Mouse (Mus musculus) cerebellum, postnatal 4 days (tissue): ENCODE data around the gene Atp11a.
A peak's percentile ranks its signal among the peaks of the same experiment; 100 is the strongest.

Experiments used
- DNase-seq, 2 experiments: peaks; one replicate each; pipeline ENCODE4 v3.0.0; 2022; ENCODE audit warnings: low spot score in 2 of 2, mixed read lengths in 1 of 2

Gene Atp11a

GRCm38 (mm10) chr8:12756391-12757157 lies at the start of gene Atp11a:
Gene Atp11a (plus strand): TSS chr8:12757014.
- DNase-seq, result peak in 1 of 2 experiments; percentile 59

DNA sequence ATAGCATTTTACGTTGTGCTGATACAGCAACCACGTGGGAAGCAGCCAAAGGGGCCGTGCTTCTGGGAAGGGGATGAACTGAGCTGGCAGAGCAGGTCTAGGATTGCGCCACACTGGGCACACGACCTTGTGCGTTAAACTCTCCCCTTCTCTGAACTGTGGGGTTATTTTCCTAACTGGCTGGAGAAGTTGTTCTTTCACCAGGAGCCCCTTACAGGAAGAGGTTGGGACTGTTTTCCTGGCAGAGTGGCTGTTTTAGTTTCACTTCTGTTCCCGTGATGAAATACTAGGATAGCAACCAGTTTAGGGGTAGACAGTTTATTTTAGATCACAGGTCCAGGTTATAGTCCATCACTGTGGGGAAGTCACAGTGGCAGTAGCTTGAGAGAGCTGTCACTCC lies 45.2 kb upstream of the Atp11a start:
- DNase-seq, result no peak

DNA sequence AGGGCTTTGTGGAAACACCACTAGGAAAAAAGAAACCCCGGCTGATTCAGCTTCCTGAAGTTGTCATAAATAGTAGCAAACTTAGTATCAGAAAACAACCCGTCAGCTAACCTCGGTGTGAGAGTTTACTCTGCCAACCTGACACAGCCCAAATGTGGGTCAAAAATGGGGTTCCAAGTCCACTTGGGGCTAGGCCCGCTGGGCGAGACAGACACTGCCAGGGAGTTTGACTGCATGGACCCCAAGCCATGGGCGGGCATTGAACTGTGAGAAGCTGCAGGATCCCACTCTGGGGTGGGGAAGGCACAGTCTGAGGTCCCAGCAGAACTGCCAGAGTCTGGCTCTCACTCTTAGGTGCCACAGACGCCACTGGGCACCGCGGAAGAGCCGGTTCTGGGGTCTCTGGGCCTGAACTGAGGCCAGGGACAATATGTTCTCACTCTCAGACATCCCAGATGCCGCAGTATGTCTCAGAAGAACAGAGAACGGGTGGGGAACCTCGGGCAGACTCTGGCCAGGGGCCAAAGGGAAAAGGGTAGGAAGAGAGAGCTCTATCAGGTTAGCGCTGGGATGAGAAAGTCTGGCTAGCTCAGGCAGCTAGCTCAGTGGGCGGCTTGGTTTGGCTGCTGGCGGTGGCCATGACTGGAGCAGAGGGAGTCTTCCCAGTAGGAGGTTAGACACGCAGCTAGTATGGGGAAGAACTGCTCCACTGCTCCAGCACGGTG lies 40.8 kb upstream of the Atp11a start:
- DNase-seq, result no peak

GRCm38 (mm10) chr8:12719091-12719490 lies 37.7 kb upstream of the Atp11a start:
- no peak for DNase-seq

DNA sequence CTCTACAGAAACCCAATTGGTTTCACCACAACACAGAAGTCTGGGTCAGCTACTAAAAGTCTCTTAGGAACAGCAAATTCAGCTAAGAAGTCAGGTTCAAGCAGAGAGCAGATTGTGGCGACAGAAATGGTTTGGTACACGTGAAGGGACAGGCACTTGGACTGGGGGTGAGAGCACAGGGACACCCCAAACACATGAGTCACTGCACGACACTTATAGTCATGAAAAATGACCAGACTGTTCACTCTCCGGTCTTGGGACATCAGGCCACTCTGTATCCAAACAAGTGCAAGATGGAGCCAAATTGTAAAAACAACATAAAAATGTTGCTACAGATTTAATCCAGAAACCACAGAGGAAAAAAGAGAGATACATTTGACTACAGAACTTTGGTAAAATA lies 28.2 kb upstream of the Atp11a start:
- no peak for DNase-seq

DNA sequence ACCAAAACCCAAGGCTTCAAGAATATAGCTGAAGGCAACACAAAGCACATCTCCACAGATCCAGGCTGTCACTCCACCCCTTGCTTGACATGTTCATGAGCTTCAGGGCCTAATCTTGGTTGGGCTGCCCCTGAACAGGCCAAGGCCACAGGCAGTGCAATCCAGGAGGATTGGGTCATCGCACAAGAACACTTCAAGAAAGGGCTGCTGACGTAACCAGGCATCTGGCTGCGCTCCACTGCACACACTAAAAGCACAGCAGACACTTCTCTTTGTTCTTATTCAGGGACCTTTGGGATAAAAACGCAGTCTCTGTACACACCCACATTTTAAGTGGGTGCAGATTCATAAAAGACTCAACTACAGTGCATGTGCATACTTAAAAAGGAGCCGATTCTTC lies 26.0 kb upstream of the Atp11a start:
- no peak for DNase-seq

GRCm38 (mm10) chr8:12732431-12732830 lies 24.4 kb upstream of the Atp11a start:
- no peak for DNase-seq

DNA sequence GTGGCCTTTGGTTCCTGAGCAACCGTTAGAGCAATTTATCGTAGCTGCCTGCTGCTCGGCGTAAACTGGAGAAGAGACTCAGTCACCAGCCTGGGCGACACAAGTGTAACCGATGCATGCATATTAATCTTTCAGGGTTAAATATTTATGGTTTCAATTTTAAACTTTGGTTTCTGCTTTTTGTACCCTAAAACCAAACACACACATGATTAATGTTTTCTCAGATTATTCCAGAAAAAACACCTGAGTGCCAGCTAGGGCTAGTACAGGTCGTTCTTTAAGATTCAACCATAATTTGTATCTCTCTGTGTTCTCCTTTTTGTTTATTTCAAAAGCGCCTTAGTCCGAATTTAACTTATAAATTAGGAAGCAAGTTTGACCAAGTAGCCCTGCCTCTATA lies 17.7 kb upstream of the Atp11a start:
- no peak for DNase-seq

GRCm38 (mm10) chr8:12743390-12743789 lies 13.4 kb upstream of the Atp11a start:
- no peak for DNase-seq

DNA sequence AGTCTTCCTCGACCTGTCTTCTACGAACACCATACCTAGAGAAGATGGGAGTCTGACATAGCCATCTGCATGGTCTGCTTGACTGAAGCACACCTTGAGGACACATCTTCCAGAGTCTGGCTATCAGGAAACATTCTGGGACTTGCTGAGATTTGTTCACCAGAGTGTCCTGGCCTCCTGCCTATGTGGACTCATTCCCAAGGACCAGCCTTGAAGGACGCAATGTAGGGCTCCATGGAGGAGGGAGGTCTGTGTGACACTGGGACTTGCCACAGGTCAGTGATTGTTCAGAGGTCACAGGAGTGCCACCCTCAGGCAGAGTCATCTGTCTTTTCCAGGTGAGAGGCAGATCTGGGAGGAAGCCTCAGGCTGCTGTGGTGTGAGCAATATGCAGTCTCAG lies 8.6 kb upstream of the Atp11a start:
- no peak for DNase-seq

DNA sequence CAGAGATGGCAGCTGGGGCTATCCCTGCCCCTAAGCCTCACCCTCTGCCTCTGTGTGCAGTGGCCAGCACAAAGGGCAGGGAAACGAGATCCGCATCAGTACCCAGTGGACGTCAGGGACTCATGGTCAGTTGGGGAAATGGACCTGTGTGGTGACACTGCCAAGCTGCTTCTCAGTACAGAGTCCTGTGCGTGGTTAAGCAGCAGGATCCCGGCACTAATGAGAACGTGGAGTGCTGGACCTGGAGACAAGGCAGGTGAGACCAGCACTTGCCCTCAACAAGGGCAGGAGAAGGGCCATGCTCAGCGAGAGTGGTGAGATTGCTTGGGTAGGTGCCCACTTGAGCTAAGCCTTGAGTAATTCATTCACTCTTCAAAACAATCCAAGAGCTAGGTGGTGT lies 7.7 kb upstream of the Atp11a start:
- no peak for DNase-seq

GRCm38 (mm10) chr8:12753054-12753453 lies 3.8 kb upstream of the Atp11a start:
- DNase-seq, result no peak

- DNase-seq, result no peak
Measured at GRCm38 (mm10) chr8:12754115-12754514, 2.7 kb upstream of the Atp11a start.

GRCm38 (mm10) chr8:12755312-12755711 lies 1.5 kb upstream of the Atp11a start:
- no peak for DNase-seq

- no peak for DNase-seq
Measured at GRCm38 (mm10) chr8:12755826-12756225, 988 bp upstream of the Atp11a start.

- DNase-seq, result peak in 1 of 2 experiments; percentile 22
Measured at GRCm38 (mm10) chr8:12757231-12757940, 572 bp downstream of the Atp11a start.

- no peak for DNase-seq
Measured at GRCm38 (mm10) chr8:12759963-12760362, 3.1 kb downstream of the Atp11a start.

DNA sequence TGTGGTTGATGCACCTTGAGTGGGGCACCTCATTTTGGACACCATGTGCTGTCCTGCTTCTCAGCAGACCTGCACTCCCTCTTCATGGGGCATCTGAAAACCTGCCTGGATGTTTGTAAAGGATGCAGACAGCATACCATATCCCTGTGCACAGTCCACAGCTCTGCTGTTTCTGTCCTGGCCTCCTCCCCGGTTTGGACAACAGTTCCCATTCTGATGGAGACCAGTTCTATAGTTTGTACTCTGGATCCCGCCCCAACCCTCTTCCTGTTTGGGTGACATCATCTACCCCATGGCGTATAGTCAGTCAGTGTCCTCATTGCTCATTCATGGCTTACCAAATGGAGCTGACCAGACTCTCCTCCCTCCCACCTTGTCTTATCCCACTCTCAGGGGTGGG lies 5.1 kb downstream of the Atp11a start:
- DNase-seq, result no peak

DNA sequence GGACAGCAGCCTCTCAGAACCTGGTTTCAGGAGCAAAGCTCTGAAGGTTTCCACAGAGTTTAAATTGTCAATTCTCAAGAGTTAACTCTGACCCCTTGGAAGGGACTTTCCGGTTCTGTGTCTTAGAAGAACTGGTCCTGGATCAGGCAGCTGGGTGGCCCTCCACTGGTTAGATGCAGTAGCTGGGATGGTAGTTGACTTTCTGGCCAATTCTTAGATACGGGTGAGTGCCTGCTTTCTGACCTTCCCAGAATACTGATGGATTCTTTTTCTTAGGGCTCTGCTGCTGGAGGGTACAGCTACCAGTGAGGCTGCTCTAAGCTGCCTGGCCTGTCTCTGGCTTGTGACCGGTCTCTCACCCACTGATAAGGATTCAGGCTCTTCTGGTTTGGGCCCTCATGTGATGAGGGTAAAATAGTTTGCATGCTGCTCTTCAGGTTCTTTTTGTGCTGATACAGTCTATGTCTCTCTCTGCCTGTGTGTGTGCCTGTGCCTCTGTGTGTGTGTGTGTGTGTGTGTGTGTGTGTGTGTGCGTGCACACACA lies 6.8 kb downstream of the Atp11a start:
- DNase-seq, result no peak

- DNase-seq, result no peak
Measured at GRCm38 (mm10) chr8:12764971-12765370, 8.2 kb downstream of the Atp11a start.

- DNase-seq, result no peak
Measured at GRCm38 (mm10) chr8:12767176-12767575, 10.4 kb downstream of the Atp11a start.

- no peak for DNase-seq
Measured at GRCm38 (mm10) chr8:12768747-12769146, 11.9 kb downstream of the Atp11a start.
